Mouse (Mus musculus) neural tube, embryonic 12.5 days (tissue): ENCODE measurements around the gene Gm17409. TPM values are rescaled to one million over a fixed set of nuclear protein-coding genes. Genes with fewer than 3 reads are reported as not detected.
A peak's percentile ranks its signal among the peaks of the same experiment; 100 is the strongest.

Experiments
- ATAC-seq: fragments of 200-750 bp; cut with Nextera tagmentation; 2 replicates; pipeline ENCODE4 v1.8.0; 2017; ENCODE audit warnings: low read depth, mild to moderate bottlenecking, moderate TSS enrichment, moderate library complexity; ENCODE audit not compliant: low FRiP score
- H3K27ac ChIP-seq: fragments of 300-500 bp; sonication (generic); 2 replicates; pipeline ENCODE4 v1.5.1; 2016
- H3K27me3 ChIP-seq: fragments of 300-500 bp; sonication (generic); replicated peaks from 2 replicates; pipeline ENCODE4 v1.6.1; 2016; ENCODE audit warnings: mild to moderate bottlenecking
- H3K36me3 ChIP-seq: fragments of 300-500 bp; sonication (generic); 2 replicates; pipeline ENCODE4 v1.6.1; 2016; ENCODE audit warnings: mild to moderate bottlenecking
- H3K4me1 ChIP-seq: fragments of 300-500 bp; sonication (generic); 2 replicates; pipeline ENCODE4 v1.6.1; 2016
- H3K4me2 ChIP-seq: fragments of 300-500 bp; sonication (generic); replicated peaks from 2 replicates; pipeline ENCODE4 v1.6.1; 2016; ENCODE audit warnings: mild to moderate bottlenecking
- H3K4me3 ChIP-seq: fragments of 300-500 bp; sonication (generic); 2 replicates; pipeline ENCODE4 v1.5.1; 2016
- H3K9ac ChIP-seq: fragments of 300-500 bp; sonication (generic); 2 replicates; pipeline ENCODE4 v1.6.1; 2016; ENCODE audit warnings: mild to moderate bottlenecking
- H3K9me3 ChIP-seq: fragments of 300-500 bp; sonication (generic); 2 replicates; pipeline ENCODE4 v1.6.1; 2016; ENCODE audit warnings: mild to moderate bottlenecking
- WGBS: fragments of 180-500 bp; shearing (Covaris S2); methylation state at CpG from one replicate; pipeline ENCODE4 v1.1.7; 2016; 5-methylcytosine and 5-hydroxymethylcytosine counted together
- polyA plus RNA-seq: library from polyadenylated mRNA; unstranded; fragments of >200 nt; fragmentation: Nextera tagmentation; extraction: Ambion mirVana; gene quantifications from 2 replicates; pipeline ENCODE4 v1.2.1, GENCODE M21; 2016

The Gm17409 gene
- polyA plus RNA-seq, 1 experiment from 2014 or later: not detected

GRCm38 (mm10) chr2:58486441-58487278 lies 16.7 kb downstream of the Gm17409 start:
- Histone ChIP-seq H3K4me3 (no peak overlapping the region), H3K27me3 (no peaks in the 10 kb centered on the region), H3K27ac (no peak overlapping the region), H3K4me2 (no peak overlapping the region), H3K9ac (no peak overlapping the region), H3K4me1 (no peaks in the 10 kb centered on the region; the same call in 1 of the 2 replicates), H3K9me3 (no peaks in the 10 kb centered on the region), H3K36me3 (no peaks in the 10 kb centered on the region)
- no peak for ATAC-seq
- WGBS: 70% methylated on average over 14 of the region's 14 CpGs

GRCm38 (mm10) chr2:58487279-58487560 lies 17.3 kb downstream of the Gm17409 start:
- Histone ChIP-seq H3K4me1 (no peaks in the 10 kb centered on the region; the same call in 1 of the 2 replicates), H3K9ac (no peak overlapping the region), H3K4me2 (no peak overlapping the region), H3K36me3 (no peaks in the 10 kb centered on the region), H3K9me3 (no peaks in the 10 kb centered on the region), H3K4me3 (no peak overlapping the region), H3K27me3 (no peaks in the 10 kb centered on the region), H3K27ac (no peak overlapping the region)
- 90% methylated on average over 3 of the region's 3 CpGs for WGBS
- no peak for ATAC-seq

GRCm38 (mm10) chr2:58488404-58488803 lies 18.5 kb downstream of the Gm17409 start:
- no peak overlapping the region for H3K4me3 ChIP-seq
- H3K27ac ChIP-seq: no peak overlapping the region
- ATAC-seq: no peak
- no peaks in the 10 kb centered on the region for H3K27me3 ChIP-seq
- no peaks in the 10 kb centered on the region; the same call in 1 of the 2 replicates for H3K4me1 ChIP-seq
- no peaks in the 10 kb centered on the region for H3K9me3 ChIP-seq
- WGBS: 93% methylated on average over 8 of the region's 8 CpGs
- no peak overlapping the region for H3K4me2 ChIP-seq
- H3K36me3 ChIP-seq: no peaks in the 10 kb centered on the region
- no peak overlapping the region for H3K9ac ChIP-seq

- Histone ChIP-seq H3K36me3 (no peaks in the 10 kb centered on the region), H3K4me1 (no peaks in the 10 kb centered on the region; the same call in 1 of the 2 replicates), H3K9ac (no peak overlapping the region), H3K4me3 (no peak overlapping the region), H3K27ac (no peak overlapping the region), H3K27me3 (no peaks in the 10 kb centered on the region), H3K9me3 (no peaks in the 10 kb centered on the region), H3K4me2 (no peak overlapping the region)
- 83% methylated on average over 9 of the region's 9 CpGs for WGBS
- no peak for ATAC-seq
Observed at GRCm38 (mm10) chr2:58489275-58489674, 19.4 kb downstream of the Gm17409 start.

- H3K4me3 ChIP-seq: no peak overlapping the region
- H3K9ac ChIP-seq: no peak overlapping the region
- H3K4me1 ChIP-seq: peaks cover 6% of the 10 kb centered on the region; the same call in 1 of the 2 replicates
- 53% methylated on average over 18 of the region's 18 CpGs for WGBS
- no peaks in the 10 kb centered on the region for H3K9me3 ChIP-seq
- no peaks in the 10 kb centered on the region for H3K27me3 ChIP-seq
- H3K27ac ChIP-seq: no peak overlapping the region
- 0 out of 2 replicates have a peak, but pooled peaks cover 2% of the 10 kb centered on the region for H3K36me3 ChIP-seq
- H3K4me2 ChIP-seq: 0 out of 2 replicates have a peak overlapping the region, but pooled peaks have one; percentile 14
- ATAC-seq: no peak
Observed at GRCm38 (mm10) chr2:58493685-58494635, 24.0 kb downstream of the Gm17409 start.

GRCm38 (mm10) chr2:58495271-58495670 lies 25.4 kb downstream of the Gm17409 start:
- Histone ChIP-seq H3K4me2 (no peak overlapping the region), H3K4me1 (peaks cover 6% of the 10 kb centered on the region; the same call in 1 of the 2 replicates), H3K36me3 (0 out of 2 replicates have a peak, but pooled peaks cover 2% of the 10 kb centered on the region), H3K4me3 (no peak overlapping the region), H3K27me3 (no peaks in the 10 kb centered on the region), H3K27ac (no peak overlapping the region), H3K9ac (no peak overlapping the region), H3K9me3 (no peaks in the 10 kb centered on the region)
- 96% methylated on average over 3 of the region's 3 CpGs for WGBS
- no peak for ATAC-seq

- H3K4me1 ChIP-seq: peaks cover 6% of the 10 kb centered on the region; the same call in 1 of the 2 replicates
- WGBS: 70% methylated on average over 8 of the region's 8 CpGs
- no peak overlapping the region for H3K9ac ChIP-seq
Observed at GRCm38 (mm10) chr2:58496647-58497410, 26.9 kb downstream of the Gm17409 start.

GRCm38 (mm10) chr2:58505306-58506090 lies 35.6 kb downstream of the Gm17409 start:
- Histone ChIP-seq H3K4me3 (no peak overlapping the region), H3K9ac (no peak overlapping the region), H3K4me1 (peaks cover 5% of the 10 kb centered on the region; the same call in 1 of the 2 replicates), H3K36me3 (no peaks in the 10 kb centered on the region; the same call in 1 of the 2 replicates), H3K9me3 (no peaks in the 10 kb centered on the region), H3K4me2 (no peak overlapping the region), H3K27me3 (no peaks in the 10 kb centered on the region), H3K27ac (no peak overlapping the region)
- 79% methylated on average over 9 of the region's 9 CpGs for WGBS
- no peak for ATAC-seq

More at GRCm38 (mm10) chr2:58496647-58497410, 26.9 kb downstream of the Gm17409 start:
- Histone ChIP-seq H3K4me3 (no peak overlapping the region), H3K9me3 (no peaks in the 10 kb centered on the region), H3K4me2 (no peak overlapping the region), H3K36me3 (0 out of 2 replicates have a peak, but pooled peaks cover 2% of the 10 kb centered on the region), H3K27ac (no peak overlapping the region), H3K27me3 (no peaks in the 10 kb centered on the region)
- no peak for ATAC-seq

- Histone ChIP-seq H3K9ac (no peak overlapping the region), H3K27ac (no peak overlapping the region), H3K36me3 (no peaks in the 10 kb centered on the region; the same call in 1 of the 2 replicates), H3K4me1 (peaks cover 9% of the 10 kb centered on the region; the same call in 1 of the 2 replicates), H3K4me3 (no peak overlapping the region), H3K27me3 (no peaks in the 10 kb centered on the region), H3K4me2 (no peak overlapping the region), H3K9me3 (no peaks in the 10 kb centered on the region)
- no peak for ATAC-seq
- 62% methylated on average over 8 of the region's 8 CpGs for WGBS
Observed at GRCm38 (mm10) chr2:58510192-58510591, 40.3 kb downstream of the Gm17409 start.

GRCm38 (mm10) chr2:58513212-58513611 lies 43.3 kb downstream of the Gm17409 start:
- no peak overlapping the region for H3K4me2 ChIP-seq
- WGBS: 76% methylated on average over 3 of the region's 3 CpGs

GRCm38 (mm10) chr2:58514489-58514888 lies 44.6 kb downstream of the Gm17409 start:
- Histone ChIP-seq H3K36me3 (no peaks in the 10 kb centered on the region), H3K9ac (no peak overlapping the region), H3K4me1 (peaks cover 9% of the 10 kb centered on the region; the same call in 1 of the 2 replicates), H3K27ac (no peak overlapping the region), H3K27me3 (no peaks in the 10 kb centered on the region), H3K9me3 (no peaks in the 10 kb centered on the region), H3K4me3 (no peak overlapping the region), H3K4me2 (no peak overlapping the region)
- 92% methylated on average over 11 of the region's 11 CpGs for WGBS
- ATAC-seq: no peak

More at GRCm38 (mm10) chr2:58513212-58513611, 43.3 kb downstream of the Gm17409 start:
- Histone ChIP-seq H3K4me1 (peaks cover 9% of the 10 kb centered on the region; the same call in 1 of the 2 replicates), H3K27me3 (no peaks in the 10 kb centered on the region), H3K36me3 (no peaks in the 10 kb centered on the region; the same call in 1 of the 2 replicates), H3K4me3 (no peak overlapping the region), H3K27ac (no peak overlapping the region), H3K9me3 (no peaks in the 10 kb centered on the region), H3K9ac (no peak overlapping the region)
- ATAC-seq: no peak
